Mouse (Mus musculus) ovary, postnatal 36 days (tissue): ENCODE results near the gene Map2k4.

ENCODE experiments used
- DNase-seq: peaks from one replicate; pipeline ENCODE4 v3.0.0; 2022; ENCODE audit warnings: low spot score, mixed read lengths

The Map2k4 gene

DNA sequence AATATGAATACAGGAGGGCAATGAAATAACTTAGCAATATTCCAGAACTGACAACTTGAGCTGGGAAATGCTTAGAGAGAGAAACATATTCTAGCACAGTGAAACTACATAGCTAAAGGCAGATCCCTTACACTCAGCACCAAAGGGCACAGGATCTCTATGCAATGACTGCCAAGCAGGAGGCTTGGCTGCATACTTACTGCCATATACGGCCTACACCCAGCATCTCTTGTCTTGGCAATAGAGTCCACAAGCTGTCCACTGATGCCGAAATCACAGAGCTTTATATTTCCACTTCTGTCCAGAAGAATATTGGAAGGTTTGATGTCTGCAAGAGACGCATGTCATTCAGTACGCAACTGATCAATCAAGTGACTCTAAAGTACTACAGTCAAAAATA lies 81.3 kb downstream of the Map2k4 start:
- no peak for DNase-seq

DNA sequence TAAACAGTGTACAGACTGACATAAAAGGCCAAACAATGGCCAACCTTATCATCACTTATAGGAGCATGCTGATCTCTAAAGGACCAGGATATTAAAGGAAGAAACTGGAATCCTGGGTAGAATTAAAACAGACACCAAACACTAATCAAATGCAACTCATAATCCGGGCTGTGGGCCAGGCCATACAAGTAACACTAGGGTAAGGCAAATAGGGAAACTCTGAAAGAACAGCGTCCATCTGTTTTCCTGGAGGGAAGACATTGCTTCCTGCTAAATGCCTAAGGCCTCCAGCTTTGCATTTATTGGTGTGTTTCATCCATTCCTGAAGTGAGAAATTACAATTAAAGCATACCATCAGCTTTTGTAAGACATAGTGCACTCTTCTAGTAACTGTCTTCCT lies 81.9 kb downstream of the Map2k4 start:
- no peak for DNase-seq

DNA sequence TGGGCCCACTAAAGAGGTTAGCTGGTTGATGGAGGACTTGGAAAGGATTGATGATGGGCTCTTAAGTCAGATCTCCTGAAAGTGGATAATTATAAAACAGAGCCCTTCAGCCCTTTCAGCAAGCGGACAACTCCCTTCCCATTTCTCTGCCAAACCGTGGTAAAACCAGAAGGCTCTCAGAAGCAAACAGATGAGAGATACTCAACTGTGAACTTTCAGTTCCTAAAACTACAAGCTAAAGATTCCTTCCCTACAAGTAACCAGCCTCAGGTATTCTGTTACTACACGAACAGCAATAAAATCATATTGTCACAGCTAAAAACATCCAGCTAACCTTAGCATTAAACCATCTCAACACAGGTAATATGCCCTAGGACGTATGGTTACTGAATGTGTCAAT lies 83.2 kb downstream of the Map2k4 start:
- DNase-seq = no peak

DNA sequence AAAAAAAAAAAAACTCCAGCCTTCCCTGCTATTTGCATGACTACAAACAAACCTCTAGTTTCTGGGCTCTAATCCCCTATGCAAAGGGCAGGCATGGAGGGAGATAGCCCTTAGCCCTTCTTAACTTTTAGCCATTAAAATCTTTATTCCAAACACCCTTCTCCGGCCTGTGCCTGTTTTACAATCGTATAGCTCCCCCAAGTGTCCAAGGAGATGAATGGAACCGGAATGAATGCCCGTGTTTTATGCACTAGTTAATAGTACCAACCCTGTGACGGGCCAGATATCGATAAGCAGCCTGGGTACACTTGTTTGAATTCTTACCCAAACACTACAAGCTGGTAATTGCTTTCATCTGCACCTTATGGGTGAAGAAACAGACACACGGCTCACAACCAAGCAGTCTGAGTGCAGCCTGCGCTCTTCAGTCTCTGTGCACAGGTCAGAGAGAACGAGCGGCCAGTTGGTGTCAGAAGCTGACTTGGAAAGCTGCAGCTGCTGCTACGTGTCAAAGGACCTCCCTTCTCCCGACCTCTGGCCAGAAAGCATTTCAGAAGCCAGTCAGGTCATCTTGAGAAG lies 109.2 kb downstream of the Map2k4 start:
- no peak for DNase-seq

DNA sequence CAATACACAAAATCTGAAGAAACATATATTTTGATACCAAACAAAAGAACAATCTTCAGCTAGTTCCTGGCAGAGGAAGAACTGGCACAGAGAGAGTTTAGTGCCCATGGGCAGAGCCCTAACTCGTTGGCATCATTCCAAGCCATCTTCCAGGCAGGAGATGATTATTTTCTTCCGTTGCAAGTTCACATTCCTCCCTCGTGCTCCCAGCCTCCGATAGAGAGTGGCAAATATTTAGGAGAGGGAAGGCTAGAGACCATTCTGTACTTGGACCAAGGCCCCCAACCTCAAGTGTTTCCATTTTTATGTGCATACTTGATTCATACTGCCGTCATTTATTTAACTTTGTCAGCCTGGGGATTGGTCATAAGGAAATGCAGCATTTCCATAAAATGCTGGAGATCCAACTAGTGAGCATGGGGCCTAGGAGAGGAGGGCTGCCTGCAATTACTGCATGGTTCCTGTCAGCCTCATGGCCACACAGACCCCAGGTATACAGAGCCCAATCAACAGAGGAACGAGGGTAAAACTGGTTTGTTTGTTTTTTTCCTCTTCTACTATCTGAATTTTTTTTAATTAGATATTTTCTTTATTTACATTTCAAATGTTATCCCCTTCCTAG lies 120.6 kb downstream of the Map2k4 start:
- no peak for DNase-seq

DNA sequence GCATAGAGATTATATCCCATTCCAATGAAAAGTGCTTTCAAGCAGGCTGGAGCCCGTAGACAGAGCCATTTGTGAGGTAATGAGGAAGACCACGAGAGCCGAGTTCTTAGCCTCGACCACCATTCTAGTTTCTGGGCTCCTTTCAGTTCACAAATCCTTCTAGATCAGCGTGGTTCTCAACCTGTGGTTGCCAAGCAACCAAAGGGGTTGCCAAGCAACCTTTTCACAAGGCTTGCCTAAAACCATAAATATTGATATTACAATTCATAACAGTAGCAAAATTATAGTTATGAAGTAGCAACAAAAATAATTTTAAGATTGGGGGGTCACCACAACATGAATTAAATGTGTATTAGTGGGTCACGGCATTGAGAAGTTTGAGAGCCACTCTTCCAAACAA lies 123.2 kb downstream of the Map2k4 start:
- DNase-seq = no peak

DNA sequence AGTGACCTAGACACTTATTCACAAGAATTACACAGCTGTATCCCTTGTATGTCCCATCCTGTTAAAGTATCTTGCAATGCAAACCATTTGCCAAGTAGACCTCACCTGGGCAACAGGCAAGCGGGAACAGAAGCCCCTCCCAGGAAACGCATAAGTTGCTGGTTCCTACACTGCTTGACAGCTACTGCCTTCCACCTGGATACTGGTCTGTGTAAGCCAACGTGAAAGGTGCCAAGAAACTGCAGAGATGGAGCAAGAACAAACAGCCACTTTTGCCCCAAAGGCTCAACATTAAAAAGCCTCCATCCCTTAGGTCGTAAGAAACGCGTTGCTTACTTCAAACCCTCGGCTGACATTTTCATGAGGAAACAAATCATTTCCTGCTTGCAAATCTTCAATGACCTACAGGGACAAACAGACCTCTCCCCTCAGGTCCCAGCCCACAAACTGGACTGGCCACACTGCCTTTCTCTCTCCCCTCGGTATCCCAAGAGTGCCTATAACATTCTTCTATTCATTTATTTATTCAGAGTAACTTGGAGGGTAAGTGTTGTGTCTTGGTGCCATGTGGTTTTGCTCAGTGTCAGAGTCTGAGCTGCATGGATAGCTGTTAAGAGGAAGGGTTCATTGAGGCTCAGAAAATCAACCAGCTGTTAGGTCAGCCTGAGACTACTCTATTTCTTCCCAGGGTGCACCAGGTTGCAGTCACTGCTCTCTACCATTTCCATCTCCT lies 126.1 kb downstream of the Map2k4 start:
- DNase-seq = no peak

DNA sequence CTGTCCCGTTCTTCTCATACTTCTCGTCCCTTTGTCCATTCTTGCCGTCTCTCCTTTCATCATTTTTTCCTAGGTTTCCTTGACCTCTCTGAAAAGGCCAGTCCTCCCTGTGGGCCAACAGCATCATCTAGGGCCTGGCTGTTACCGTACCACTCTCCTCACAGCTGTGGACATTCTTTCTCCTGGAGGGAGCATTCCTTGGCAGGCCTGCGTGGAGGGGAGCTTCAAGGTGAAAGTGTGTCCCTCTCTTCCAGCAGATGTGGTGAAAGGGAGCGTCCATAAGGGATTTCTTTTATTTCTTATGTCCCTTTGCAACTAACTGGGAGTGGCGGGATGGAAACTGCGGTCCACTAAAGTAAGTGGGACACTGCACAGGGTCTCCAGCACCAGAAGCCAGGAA lies 134.2 kb downstream of the Map2k4 start:
- no peak for DNase-seq

DNA sequence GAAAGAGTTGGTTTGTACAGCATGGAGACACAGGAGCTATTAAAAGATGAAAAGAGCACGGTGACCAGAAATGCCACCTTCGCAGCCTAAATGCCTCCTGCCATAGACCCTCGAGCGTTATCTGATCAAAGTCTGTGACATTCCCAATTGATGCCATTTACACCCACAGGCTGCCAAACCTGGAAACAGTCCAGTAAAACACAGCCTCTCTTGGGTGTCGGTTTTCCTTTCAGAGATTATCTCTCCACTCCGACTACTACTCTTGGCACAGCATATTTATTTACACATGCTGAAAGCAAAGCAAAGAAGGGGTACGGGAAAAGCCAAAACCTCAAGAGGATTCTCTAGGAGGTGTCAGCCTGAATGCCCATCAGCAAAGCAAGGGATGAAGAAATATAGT lies 136.7 kb downstream of the Map2k4 start:
- no peak for DNase-seq

DNA sequence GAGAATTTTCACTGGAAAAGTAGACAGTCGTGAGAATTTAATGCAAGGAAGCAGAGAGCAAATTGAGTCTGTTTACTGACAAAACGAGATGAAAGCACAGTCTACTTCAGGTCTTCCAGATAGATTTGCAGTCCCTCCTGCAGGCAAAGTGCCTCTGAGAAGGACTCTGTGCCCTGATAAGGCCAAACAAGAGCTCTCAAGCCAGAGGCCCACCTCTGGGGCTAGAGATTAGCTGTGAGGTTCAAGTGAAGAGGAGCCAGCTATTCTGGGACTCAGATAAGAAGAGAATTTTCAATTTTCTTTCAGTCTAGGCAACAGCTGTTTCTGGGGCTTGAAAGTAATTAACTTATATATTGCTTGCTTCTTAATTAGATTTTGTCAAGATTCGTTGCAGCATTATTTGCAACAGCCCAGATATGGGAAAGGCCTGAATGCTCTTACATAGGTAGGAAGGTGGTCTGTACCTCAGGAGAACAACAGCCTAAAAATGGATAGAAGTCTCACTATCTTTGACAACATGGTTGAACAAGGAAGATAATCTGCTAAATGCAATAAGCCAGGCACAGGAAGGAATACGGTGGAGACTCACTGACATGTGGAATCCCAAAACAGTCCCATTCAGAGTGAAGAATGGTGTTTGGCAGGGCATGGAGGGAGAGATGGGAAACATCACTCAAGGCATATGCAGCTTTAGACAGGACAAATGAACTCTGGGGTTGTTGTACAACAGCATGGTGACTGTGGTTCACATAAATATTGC lies 138.0 kb downstream of the Map2k4 start:
- no peak for DNase-seq

DNA sequence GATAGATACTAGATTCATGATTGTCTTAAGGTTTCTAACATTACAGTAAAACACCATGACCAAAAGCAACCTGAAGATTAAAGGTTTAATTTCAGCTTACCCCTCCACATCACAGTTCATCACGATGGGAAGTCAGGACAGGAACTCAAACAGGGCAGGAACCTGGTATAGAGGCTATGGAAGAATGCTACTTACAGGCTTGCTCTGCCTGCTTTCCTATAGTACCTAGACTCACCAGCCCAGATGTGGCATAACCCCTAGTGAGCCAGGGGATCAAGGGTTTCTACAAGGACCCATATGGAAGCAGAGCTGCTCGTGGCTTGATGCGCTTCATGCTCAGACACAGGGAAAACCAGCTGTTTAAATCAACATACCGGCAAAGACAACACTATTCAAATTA lies 138.6 kb downstream of the Map2k4 start:
- DNase-seq = no peak

DNA sequence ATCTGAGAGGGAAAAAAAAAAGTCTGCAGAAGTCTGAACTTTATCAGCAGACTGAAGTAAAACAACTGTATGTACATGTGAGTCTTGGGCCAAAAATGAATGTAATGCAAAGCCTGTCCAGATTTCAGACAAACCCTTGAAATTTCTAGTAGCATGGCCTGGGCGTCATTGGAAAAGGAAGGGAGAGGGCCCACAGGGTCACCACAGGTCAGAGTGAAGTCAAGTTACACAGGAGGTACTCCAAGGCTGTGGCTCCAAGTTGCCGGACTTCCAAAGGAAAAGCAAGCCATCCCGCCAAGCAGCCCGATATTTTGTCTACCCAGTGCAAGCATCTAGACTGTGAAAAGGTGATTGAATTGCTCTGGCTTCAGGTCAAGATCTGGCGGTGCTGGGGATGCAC lies 141.8 kb downstream of the Map2k4 start:
- DNase-seq = no peak

DNA sequence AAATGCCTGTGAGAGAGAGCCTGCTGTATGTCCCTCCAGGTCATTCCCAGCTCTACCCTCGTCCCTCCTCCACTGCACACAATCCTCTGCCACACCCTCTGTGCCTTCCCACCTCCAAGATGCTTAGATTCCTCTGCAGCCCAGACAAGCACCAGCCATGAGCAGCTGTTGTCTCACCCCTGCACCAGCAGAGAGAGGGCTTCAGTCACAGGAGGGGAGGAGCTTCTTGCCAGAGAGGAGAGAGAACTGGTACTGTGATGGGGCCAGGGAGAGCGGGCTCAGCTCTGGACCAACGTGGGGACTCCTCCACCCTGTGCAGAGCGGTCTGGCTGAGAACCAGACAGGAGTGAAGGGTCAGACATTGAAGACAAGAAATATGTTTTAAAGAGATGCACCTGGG lies 143.6 kb downstream of the Map2k4 start:
- DNase-seq = no peak

DNA sequence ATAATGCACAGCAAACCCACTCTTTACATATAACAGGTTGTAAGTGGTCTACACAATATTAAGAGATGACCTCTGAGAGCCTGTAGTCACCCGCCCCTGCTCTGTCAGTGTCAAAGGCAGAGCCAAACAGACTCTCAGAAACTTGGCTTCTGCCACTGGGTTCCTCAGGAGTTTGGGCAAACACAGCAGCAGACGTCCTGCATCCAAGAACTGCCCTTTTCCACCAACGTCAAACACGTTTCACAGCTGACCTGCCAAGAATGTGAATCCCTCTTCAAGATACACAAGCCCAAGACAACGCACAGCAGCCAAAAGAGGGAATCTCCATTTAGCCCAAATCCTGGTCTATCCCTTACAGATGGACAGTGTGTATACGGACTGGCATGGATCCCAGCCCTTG lies 147.8 kb downstream of the Map2k4 start:
- no peak for DNase-seq
